22 mouse cellular contexts compared by ENCODE assay signal in the genomic region with DNA sequence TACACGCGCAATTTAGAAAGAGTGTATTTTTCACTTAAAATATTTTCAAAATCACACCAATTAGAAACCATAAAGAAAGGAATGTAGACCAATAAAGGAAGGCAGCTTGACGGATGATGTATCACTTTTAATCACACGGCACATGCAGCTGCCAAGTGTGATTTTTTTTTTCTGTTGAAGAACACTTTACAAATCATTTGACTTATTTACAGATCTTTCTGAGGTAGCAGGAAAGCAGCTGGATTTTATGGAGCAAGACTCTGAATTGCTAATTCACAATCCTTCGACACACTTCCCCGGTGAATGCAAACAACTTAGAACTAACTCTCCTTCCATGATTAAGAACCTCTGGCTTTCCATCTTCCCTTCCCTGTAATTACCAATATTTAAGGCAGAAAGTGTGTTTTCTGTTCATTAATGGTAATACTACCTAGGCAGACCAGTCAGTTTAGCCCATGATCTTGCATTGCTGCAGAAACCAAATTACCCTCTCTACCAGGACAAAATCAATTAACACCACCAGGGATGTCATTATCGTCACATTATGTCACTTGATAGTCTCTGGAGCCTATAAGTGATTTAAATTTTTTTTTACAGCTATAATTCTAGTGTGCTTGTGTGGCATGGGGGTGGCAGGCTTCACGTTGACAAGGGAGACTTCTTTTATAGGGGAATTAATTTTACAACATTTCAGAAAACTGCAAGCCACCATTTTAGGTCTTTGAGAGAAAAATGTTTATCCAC.
A peak's percentile ranks its signal among the peaks of the same experiment; 100 is the strongest.
DNase-seq lines count a peak whose midpoint lies in the region; ATAC-seq and TF ChIP-seq lines count a peak whose summit lies in the region.
"Had no signal": no experiment of that assay in that cellular context is flagged by ENCODE, and none has a peak within 500 bp of the region (broad histone marks: within the 10 kb centered on the region; RNA-seq: fewer than 3 reads in every experiment).

No protein-coding gene starts in this region.

- no peak overlapping the region for H3K4me3 ChIP-seq in hindbrain, embryonic 14.5 days (replicated peaks; ENCODE audit: low read length)
- H3K4me3 ChIP-seq in hindbrain, embryonic 10.5 days: no peak overlapping the region
- H3K4me3 ChIP-seq in neural tube, embryonic 14.5 days (ENCODE audit: low read depth, low read length): no peak overlapping the region
- no peak overlapping the region for H3K4me3 ChIP-seq in neural tube, embryonic 15.5 days (replicated peaks)
- no peak overlapping the region for H3K4me3 ChIP-seq in limb, embryonic 14.5 days (replicated peaks; ENCODE audit: low read length)
- H3K4me3 ChIP-seq: forebrain, embryonic 10.5 days; heart, adult 2 months; heart, embryonic 15.5 days; intestine, embryonic 15.5 days; limb, embryonic 15.5 days; liver, embryonic 15.5 days; megakaryocyte, embryonic 14.5 days had no signal

- no peaks in the 10 kb centered on the region for H3K27me3 ChIP-seq in hindbrain, embryonic 14.5 days (ENCODE audit: control insufficient read depth, insufficient read depth, low read length)
- H3K27me3 ChIP-seq in hindbrain, embryonic 10.5 days (ENCODE audit: insufficient read depth, poor library complexity, severe bottlenecking): no peaks in the 10 kb centered on the region
- no peaks in the 10 kb centered on the region for H3K27me3 ChIP-seq in neural tube, embryonic 14.5 days (ENCODE audit: control insufficient read depth, insufficient read depth, low read length)
- H3K27me3 ChIP-seq in neural tube, embryonic 15.5 days (replicated peaks): no peaks in the 10 kb centered on the region
- no peaks in the 10 kb centered on the region for H3K27me3 ChIP-seq in limb, embryonic 14.5 days (ENCODE audit: control insufficient read depth, insufficient read depth, low read length)
- H3K27me3 ChIP-seq: heart, embryonic 15.5 days; intestine, embryonic 15.5 days; liver, embryonic 15.5 days; megakaryocyte, embryonic 14.5 days had no signal

- no peak for TF ChIP-seq POLR2A in limb, embryonic 14.5 days (IDR thresholded peaks at IDR 0.05; ENCODE audit: borderline replicate concordance, extremely low read depth, insufficient read depth, insufficient read length)

- peaks cover 31% of the 10 kb centered on the region for H3K4me1 ChIP-seq in hindbrain, embryonic 14.5 days (replicated peaks; ENCODE audit: control insufficient read depth, insufficient read depth, low read length)
- peaks cover 28% of the 10 kb centered on the region for H3K4me1 ChIP-seq in hindbrain, embryonic 10.5 days (replicated peaks)
- H3K4me1 ChIP-seq in neural tube, embryonic 14.5 days (ENCODE audit: control insufficient read depth, insufficient read depth, low read length): peaks cover 16% of the 10 kb centered on the region
- H3K4me1 ChIP-seq in neural tube, embryonic 15.5 days: peaks cover 28% of the 10 kb centered on the region
- peaks cover 11% of the 10 kb centered on the region for H3K4me1 ChIP-seq in limb, embryonic 14.5 days (ENCODE audit: control insufficient read depth, insufficient read depth, low read length)
- H3K4me1 ChIP-seq: heart, embryonic 15.5 days; intestine, embryonic 15.5 days; liver, embryonic 15.5 days had no signal

- no peak; the same call in 1 of the 2 replicates for ATAC-seq in hindbrain, embryonic 14.5 days (ENCODE audit: low FRiP score)
- peak; percentile 28; the same call in 1 of the 2 replicates for ATAC-seq in neural tube, embryonic 14.5 days (ENCODE audit: low read depth)
- no peak for ATAC-seq in neural tube, embryonic 15.5 days (ENCODE audit: low FRiP score)
- ATAC-seq in limb, embryonic 14.5 days (ENCODE audit: low FRiP score, low read depth): no peak
- ATAC-seq: intestine, embryonic 15.5 days had no signal

- no peak overlapping the region for H3K9ac ChIP-seq in hindbrain, embryonic 14.5 days
- H3K9ac ChIP-seq in neural tube, embryonic 14.5 days (replicated peaks; ENCODE audit: low read depth, low read length): no peak overlapping the region
- H3K9ac ChIP-seq in neural tube, embryonic 15.5 days (replicated peaks): no peak overlapping the region
- no peak overlapping the region for H3K9ac ChIP-seq in limb, embryonic 14.5 days (ENCODE audit: low read depth, low read length, severe bottlenecking)
- H3K9ac ChIP-seq: heart, embryonic 15.5 days; intestine, embryonic 15.5 days; limb, embryonic 15.5 days; liver, embryonic 15.5 days had no signal

- H3K4me2 ChIP-seq in hindbrain, embryonic 14.5 days (replicated peaks): no peak overlapping the region
- no peak overlapping the region for H3K4me2 ChIP-seq in neural tube, embryonic 14.5 days (ENCODE audit: low read depth, low read length)
- H3K4me2 ChIP-seq in neural tube, embryonic 15.5 days: no peak overlapping the region
- peak overlapping the region; percentile 32; the same call in 1 of the 2 replicates for H3K4me2 ChIP-seq in limb, embryonic 14.5 days (replicated peaks; ENCODE audit: low read depth, low read length, severe bottlenecking)
- H3K4me2 ChIP-seq: heart, embryonic 15.5 days; intestine, embryonic 15.5 days; limb, embryonic 15.5 days; liver, embryonic 15.5 days had no signal

- no peak for DNase-seq in hindbrain, embryonic 14.5 days (ENCODE audit: low spot score)
- no peak for DNase-seq in hindbrain, embryonic 10.5 days (ENCODE audit: low spot score)
- no peak for DNase-seq in limb, embryonic 14.5 days (ENCODE audit: low spot score)
- DNase-seq in thymus, postnatal 25 days: no peak
- no peak for DNase-seq in urinary bladder, postnatal 10 days (ENCODE audit: low spot score)
- DNase-seq: adrenal gland, adult 8-10 months; cerebellum, postnatal 10 days; gastrocnemius, postnatal 25 days; heart, adult 2 months; kidney, adult 9 months; kidney, postnatal 4 days; layer of hippocampus, adult 9-11 months; lung, postnatal 10 days; thymus, postnatal 14 days had no signal

- 50% methylated on average over 8 of the region's 8 CpGs for WGBS in hindbrain, embryonic 14.5 days
- 78% methylated on average over 8 of the region's 8 CpGs for WGBS in hindbrain, embryonic 10.5 days
- 39% methylated on average over 8 of the region's 8 CpGs for WGBS in neural tube, embryonic 14.5 days
- 34% methylated on average over 8 of the region's 8 CpGs for WGBS in neural tube, embryonic 15.5 days
- 15% methylated on average over 8 of the region's 8 CpGs for WGBS in limb, embryonic 14.5 days

- H3K27ac ChIP-seq in hindbrain, embryonic 14.5 days: peak overlapping the region; percentile 77
- H3K27ac ChIP-seq in hindbrain, embryonic 10.5 days: no peak overlapping the region
- no peak overlapping the region for H3K27ac ChIP-seq in neural tube, embryonic 14.5 days (ENCODE audit: low read depth, low read length)
- no peak overlapping the region for H3K27ac ChIP-seq in neural tube, embryonic 15.5 days (replicated peaks)
- H3K27ac ChIP-seq in limb, embryonic 14.5 days (replicated peaks; ENCODE audit: low read depth, low read length): no peak overlapping the region
- H3K27ac ChIP-seq: forebrain, embryonic 10.5 days; heart, adult 2 months; heart, embryonic 15.5 days; intestine, embryonic 15.5 days; limb, embryonic 15.5 days; liver, embryonic 15.5 days had no signal

- H3K36me3 ChIP-seq in hindbrain, embryonic 14.5 days (replicated peaks; ENCODE audit: control insufficient read depth, insufficient read depth): no peaks in the 10 kb centered on the region
- no peaks in the 10 kb centered on the region for H3K36me3 ChIP-seq in hindbrain, embryonic 10.5 days
- no peaks in the 10 kb centered on the region for H3K36me3 ChIP-seq in neural tube, embryonic 14.5 days (ENCODE audit: control insufficient read depth, insufficient read depth, low read length)
- no peaks in the 10 kb centered on the region for H3K36me3 ChIP-seq in neural tube, embryonic 15.5 days
- no peaks in the 10 kb centered on the region for H3K36me3 ChIP-seq in limb, embryonic 14.5 days (ENCODE audit: control insufficient read depth, insufficient read depth, low read length)
- H3K36me3 ChIP-seq: forebrain, embryonic 10.5 days; heart, embryonic 15.5 days; intestine, embryonic 15.5 days; limb, embryonic 15.5 days; liver, embryonic 15.5 days had no signal

- no peaks in the 10 kb centered on the region for H3K9me3 ChIP-seq in hindbrain, embryonic 14.5 days (ENCODE audit: control insufficient read depth, low read length)
- H3K9me3 ChIP-seq in hindbrain, embryonic 10.5 days: no peaks in the 10 kb centered on the region
- no peaks in the 10 kb centered on the region for H3K9me3 ChIP-seq in neural tube, embryonic 14.5 days (ENCODE audit: control insufficient read depth, low read length)
- no peaks in the 10 kb centered on the region for H3K9me3 ChIP-seq in neural tube, embryonic 15.5 days (replicated peaks)
- no peaks in the 10 kb centered on the region for H3K9me3 ChIP-seq in limb, embryonic 14.5 days (ENCODE audit: control insufficient read depth, low read length)
- H3K9me3 ChIP-seq: forebrain, embryonic 10.5 days; heart, embryonic 15.5 days; intestine, embryonic 15.5 days; limb, embryonic 15.5 days; liver, embryonic 15.5 days; megakaryocyte, embryonic 14.5 days had no signal
